Comparison of ENCODE assay signal across 21 mouse cellular contexts in genomic region chr5:52335590-52335989, GRCm38 (mm10). TPM values are rescaled to one million over a fixed set of nuclear protein-coding genes. Genes with fewer than 3 reads are reported as not detected.
DNase-seq lines count a peak whose midpoint lies in the region; ATAC-seq and TF ChIP-seq lines count a peak whose summit lies in the region.
"Had no signal": no experiment of that assay in that cellular context is flagged by ENCODE, and none has a peak within 500 bp of the region (broad histone marks: within the 10 kb centered on the region; RNA-seq: fewer than 3 reads in every experiment).

No protein-coding gene starts in this region.

- no peak for ATAC-seq in kidney, embryonic 15.5 days (replicated peaks; ENCODE audit: low FRiP score)
- ATAC-seq in Patski, result peak; percentile 89
- ATAC-seq in lung, postnatal 0 days, result peak; percentile 85
- ATAC-seq: forebrain, embryonic 15.5 days; midbrain, embryonic 15.5 days had no signal

- H3K9me3 ChIP-seq in kidney, embryonic 15.5 days (replicated peaks), result no peaks in the 10 kb centered on the region
- no peaks in the 10 kb centered on the region for H3K9me3 ChIP-seq in lung, postnatal 0 days (ENCODE audit: low read length)
- no peaks in the 10 kb centered on the region for H3K9me3 ChIP-seq in hindbrain, embryonic 10.5 days
- H3K9me3 ChIP-seq: forebrain, embryonic 15.5 days; heart, embryonic 10.5 days; limb, embryonic 13.5 days; midbrain, embryonic 15.5 days had no signal

- in situ Hi-C loops in Patski (cut with MboI; ENCODE audit: low pct_unique_long_range_greater_than_20kb), result no loop called here

- no peak for TF ChIP-seq CTCF in Patski (IDR thresholded peaks at IDR 0.05)
- TF ChIP-seq CTCF in lung, postnatal 0 days (IDR thresholded peaks at IDR 0.05), result no peak

- H3K27ac ChIP-seq in kidney, embryonic 15.5 days, result no peak overlapping the region
- no peak overlapping the region for H3K27ac ChIP-seq in lung, postnatal 0 days (ENCODE audit: low read length)
- H3K27ac ChIP-seq in hindbrain, embryonic 10.5 days, result no peak overlapping the region
- H3K27ac ChIP-seq: forebrain, embryonic 15.5 days; heart, embryonic 10.5 days; hindbrain, embryonic 14.5 days; limb, embryonic 13.5 days; midbrain, embryonic 15.5 days had no signal

- no peak overlapping the region for H3K4me2 ChIP-seq in kidney, embryonic 15.5 days
- no peak overlapping the region for H3K4me2 ChIP-seq in lung, postnatal 0 days (replicated peaks; ENCODE audit: low read depth, low read length)
- H3K4me2 ChIP-seq: forebrain, embryonic 15.5 days; hindbrain, embryonic 14.5 days; limb, embryonic 13.5 days; midbrain, embryonic 15.5 days had no signal

- POLR2A ChIA-PET in Patski (lab: Charles Lee), result no interaction called here

- H3K4me3 ChIP-seq in kidney, embryonic 15.5 days (replicated peaks), result no peak overlapping the region
- no peak overlapping the region for H3K4me3 ChIP-seq in lung, postnatal 0 days (ENCODE audit: low read depth, low read length)
- H3K4me3 ChIP-seq in hindbrain, embryonic 10.5 days, result no peak overlapping the region
- H3K4me3 ChIP-seq: forebrain, embryonic 15.5 days; heart, embryonic 10.5 days; limb, embryonic 13.5 days; midbrain, embryonic 15.5 days had no signal

- no peaks in the 10 kb centered on the region for H3K27me3 ChIP-seq in kidney, embryonic 15.5 days
- no peaks in the 10 kb centered on the region for H3K27me3 ChIP-seq in Patski
- H3K27me3 ChIP-seq in lung, postnatal 0 days (replicated peaks; ENCODE audit: insufficient read depth, low read length), result no peaks in the 10 kb centered on the region
- no peaks in the 10 kb centered on the region for H3K27me3 ChIP-seq in hindbrain, embryonic 10.5 days (ENCODE audit: insufficient read depth, poor library complexity, severe bottlenecking)
- H3K27me3 ChIP-seq: forebrain, embryonic 15.5 days; limb, embryonic 13.5 days; midbrain, embryonic 15.5 days had no signal

- no peaks in the 10 kb centered on the region for H3K4me1 ChIP-seq in kidney, embryonic 15.5 days
- no peaks in the 10 kb centered on the region for H3K4me1 ChIP-seq in lung, postnatal 0 days (ENCODE audit: insufficient read depth, low read depth, low read length)
- peaks cover 8% of the 10 kb centered on the region for H3K4me1 ChIP-seq in hindbrain, embryonic 10.5 days (replicated peaks)
- H3K4me1 ChIP-seq: forebrain, embryonic 15.5 days had no signal

- peak; percentile 73 for DNase-seq in kidney, adult 11 months
- DNase-seq in Patski (ENCODE audit: low read depth, low spot score), result peak; percentile 42
- DNase-seq in kidney, postnatal 25 days, result peak; percentile 69 to 73
- peak; percentile 58 for DNase-seq in lung, postnatal 0 days (ENCODE audit: low spot score)
- DNase-seq in layer of hippocampus, adult 8-10 months (ENCODE audit: low spot score in 2 of 2), result no peak
- no peak for DNase-seq in gastrocnemius, postnatal 4 days (ENCODE audit: low spot score in 2 of 2)
- DNase-seq in hindbrain, embryonic 10.5 days (ENCODE audit: low spot score), result no peak
- DNase-seq: B cell, adult 2 months; cerebellum, postnatal 10 days; gastrocnemius, postnatal 25 days; layer of hippocampus, postnatal 36 days; retina, postnatal 1 day; thymus, postnatal 14 days had no signal

- CTCF ChIA-PET in Patski (lab: Charles Lee), result interaction anchor here (0.7 kb wide), 1 partner anchor 40 kb away, joined by 3 read pairs; no protein-coding TSS in a partner anchor

- no peaks in the 10 kb centered on the region for H3K36me3 ChIP-seq in kidney, embryonic 15.5 days
- H3K36me3 ChIP-seq in lung, postnatal 0 days (ENCODE audit: insufficient read depth, low read length), result no peaks in the 10 kb centered on the region
- no peaks in the 10 kb centered on the region for H3K36me3 ChIP-seq in hindbrain, embryonic 10.5 days
- H3K36me3 ChIP-seq: forebrain, embryonic 15.5 days; heart, embryonic 10.5 days; limb, embryonic 13.5 days; midbrain, embryonic 15.5 days had no signal

- no peak overlapping the region for H3K9ac ChIP-seq in kidney, embryonic 15.5 days
- no peak overlapping the region for H3K9ac ChIP-seq in lung, postnatal 0 days (replicated peaks; ENCODE audit: low read depth)
- H3K9ac ChIP-seq: forebrain, embryonic 15.5 days; hindbrain, embryonic 14.5 days; limb, embryonic 13.5 days; midbrain, embryonic 15.5 days had no signal

- 79% methylated on average over 3 of the region's 3 CpGs for WGBS in kidney, embryonic 15.5 days
- WGBS in lung, postnatal 0 days, result 48% methylated on average over 3 of the region's 3 CpGs
- 85% methylated on average over 3 of the region's 3 CpGs for WGBS in hindbrain, embryonic 10.5 days

- peak; percentile 52; the same call in 1 of the 2 replicates for TF ChIP-seq EP300 in lung, postnatal 0 days (IDR thresholded peaks at IDR 0.05)

RNA-seq across cellular contexts. Expression of gene Sod3, which starts 28.0 kb away (rescaled TPM):
- polyA plus RNA-seq in kidney, embryonic 15.5 days (2015; fragmentation: Nextera tagmentation; extraction: Ambion mirVana), result 11.9 and 13.5 TPM in 2 replicates
- 2.4 TPM for polyA plus RNA-seq in Patski (2021)
- 11.9 and 16.8 TPM in 2 replicates for polyA plus RNA-seq in lung, postnatal 0 days (2015; fragmentation: Nextera tagmentation; extraction: Ambion mirVana)
- total RNA-seq in layer of hippocampus, adult 8-10 months (2022), result 1 to 10 TPM; 3.7 to 6.8 (median 5.1) TPM
- total RNA-seq in gastrocnemius, postnatal 4 days (2021), result 10 to 100 TPM; 13.7 to 21.2 TPM
- polyA plus RNA-seq in hindbrain, embryonic 10.5 days (2016; fragmentation: Nextera tagmentation; extraction: Ambion mirVana), result 1.5 and 2.0 TPM in 2 replicates
- total RNA-seq: megakaryocyte-erythroid progenitor cell, adult 5-6 weeks; neutrophil, adult 5-6 weeks had no signal

Comparison
In these comparisons a context has a peak if more than half of its experiments do, and no peak if none do; other contexts are left out.
1. DNase-seq: peak in kidney, adult 11 months (single experiment), Patski (single experiment), kidney, postnatal 25 days (2 of 2) and lung, postnatal 0 days (single experiment); none in layer of hippocampus, adult 8-10 months (0 of 2), gastrocnemius, postnatal 4 days (0 of 2) and hindbrain, embryonic 10.5 days (single experiment).